Mouse (Mus musculus) cerebellum, adult 8-10 months (tissue): ENCODE results near the gene Hoga1.
A peak's percentile ranks its signal among the peaks of the same experiment; 100 is the strongest.
"Not testable (repeated sequence)": the region's sequence is repeated elsewhere in the genome, so short reads cannot be mapped to it uniquely, and the experiment has no call there.

Experiments used
- DNase-seq: peaks from one replicate; pipeline ENCODE4 v3.0.0; 2022

The Hoga1 gene

DNA sequence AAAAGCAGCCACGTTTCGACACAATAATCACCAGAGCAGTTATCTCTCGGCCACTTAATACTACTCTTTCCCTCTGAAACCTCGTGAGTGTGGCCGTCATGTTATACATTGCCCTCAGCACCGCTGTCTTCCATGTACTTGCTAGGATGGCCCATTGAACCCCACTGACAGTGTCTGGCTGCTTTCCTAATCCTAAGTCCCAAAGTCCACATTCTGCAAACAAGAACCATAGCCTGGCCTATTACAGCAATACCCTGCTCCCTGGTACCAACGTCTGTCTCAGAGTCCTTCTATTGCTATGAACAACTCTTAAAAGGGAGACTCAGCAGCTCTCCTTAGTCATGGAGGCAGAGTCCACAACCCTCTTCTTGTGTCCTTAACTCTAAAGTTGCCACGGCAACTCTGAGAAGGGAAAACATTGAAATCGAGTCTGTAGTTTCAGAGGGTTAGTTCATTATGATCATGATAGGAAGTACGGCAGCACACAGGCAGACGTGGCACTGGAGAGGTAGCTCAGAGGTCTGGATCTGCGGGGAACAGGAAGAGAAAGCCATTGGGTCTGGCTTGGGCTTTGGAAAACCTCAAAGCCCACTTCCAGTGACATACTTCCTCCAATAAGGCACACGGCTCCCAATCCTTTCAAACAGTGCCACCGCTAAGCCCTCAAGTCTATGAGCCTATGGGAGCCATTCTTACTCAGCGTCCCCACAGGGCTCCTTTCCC is 26.6 kb downstream of the Hoga1 start:
- DNase-seq, result no peak

DNA sequence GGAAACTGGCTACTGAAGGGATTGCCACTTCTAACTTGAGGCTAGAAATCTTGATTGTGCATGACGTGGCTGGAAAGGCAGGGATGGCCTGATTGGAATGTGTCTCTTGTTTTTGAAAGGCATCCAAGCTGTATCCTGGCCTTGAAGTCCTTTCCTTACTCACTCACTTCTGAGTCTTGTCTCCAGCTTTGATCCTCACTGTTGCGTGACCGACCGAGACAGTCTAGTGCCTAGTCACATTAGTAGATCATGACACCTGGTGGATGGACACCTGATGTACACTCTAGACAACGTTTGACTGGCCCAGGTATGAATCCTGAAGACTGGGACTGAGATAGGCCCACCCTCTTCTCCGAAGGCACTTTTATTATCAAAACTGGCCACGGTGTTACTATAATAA is 27.4 kb downstream of the Hoga1 start:
- no peak for DNase-seq

DNA sequence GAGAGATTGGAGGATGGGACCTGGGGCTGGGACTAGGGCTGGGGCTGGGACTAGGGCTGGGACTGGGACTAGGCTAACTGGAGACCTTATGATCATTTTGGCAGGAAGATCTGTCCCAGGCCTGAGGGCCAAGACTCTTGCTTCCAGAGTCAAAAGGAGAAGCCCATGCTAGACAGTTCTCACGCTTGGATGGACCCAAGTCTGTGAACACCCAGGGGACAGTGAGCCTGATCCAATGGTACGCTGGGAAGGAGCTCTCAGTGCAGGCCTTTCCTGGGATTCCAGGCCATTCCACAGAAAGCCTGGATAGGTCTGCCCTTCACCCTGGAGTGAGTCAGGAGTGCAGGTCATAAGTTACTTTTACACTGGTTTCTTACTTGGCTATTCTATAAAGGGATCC is 29.6 kb downstream of the Hoga1 start:
- no peak for DNase-seq

DNA sequence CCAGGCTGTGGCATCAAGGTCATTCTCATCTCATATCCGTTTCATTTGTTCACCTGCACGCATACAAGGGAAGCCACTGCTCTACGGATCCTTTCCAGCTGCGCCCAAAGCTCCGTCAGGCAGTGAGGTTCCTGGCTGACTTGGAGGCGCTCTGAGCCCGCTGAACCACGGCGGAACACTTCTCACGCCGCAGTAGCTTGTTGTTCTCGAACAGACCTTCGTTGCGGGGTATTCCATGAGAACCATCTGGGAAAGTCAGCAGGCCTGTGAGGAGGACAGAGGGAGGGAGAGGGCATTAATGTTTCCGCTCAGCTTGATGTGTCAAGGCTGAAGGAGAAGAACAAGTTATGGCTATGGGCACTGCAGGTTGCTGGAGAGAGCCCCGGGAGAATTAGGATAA is 30.6 kb downstream of the Hoga1 start:
- DNase-seq, result no peak

DNA sequence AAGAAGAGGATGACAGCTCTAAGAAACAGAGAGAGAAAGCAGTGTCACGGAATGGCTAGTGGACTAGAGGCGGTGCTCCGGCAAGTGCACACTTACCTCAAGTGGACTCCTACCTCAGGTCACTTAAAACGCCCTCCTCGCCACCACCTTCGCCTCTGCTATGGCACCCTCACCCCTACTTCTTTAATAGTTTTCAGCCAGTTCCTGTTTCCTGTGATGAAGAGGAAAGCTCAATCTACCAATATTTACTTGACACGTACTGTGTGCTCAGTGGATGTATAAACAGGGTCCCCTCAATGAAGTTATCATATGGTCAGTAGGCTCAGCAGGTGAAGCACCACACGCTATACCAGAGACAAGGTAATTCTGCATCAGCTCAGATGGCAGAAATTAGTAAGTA is 33.2 kb downstream of the Hoga1 start:
- no peak for DNase-seq

DNA sequence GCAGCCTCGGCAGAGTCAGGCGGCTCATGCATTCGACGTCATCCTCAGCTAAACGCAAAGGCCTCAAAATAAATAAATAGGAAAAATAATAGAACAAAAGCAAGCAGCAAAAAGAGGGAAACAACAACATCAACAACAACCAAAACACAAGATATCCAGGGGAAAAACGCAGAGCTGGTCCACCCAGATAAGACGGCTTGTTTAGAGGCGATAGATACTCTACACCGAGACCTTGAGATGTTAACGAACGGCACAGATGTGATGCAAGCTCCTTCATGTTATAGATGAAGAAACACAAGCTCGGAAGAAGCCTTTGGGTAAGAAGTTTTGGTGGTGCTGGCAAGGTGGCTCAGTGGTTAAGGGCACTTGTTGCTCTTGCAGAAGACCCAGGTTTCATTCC is 33.6 kb downstream of the Hoga1 start:
- no peak for DNase-seq

DNA sequence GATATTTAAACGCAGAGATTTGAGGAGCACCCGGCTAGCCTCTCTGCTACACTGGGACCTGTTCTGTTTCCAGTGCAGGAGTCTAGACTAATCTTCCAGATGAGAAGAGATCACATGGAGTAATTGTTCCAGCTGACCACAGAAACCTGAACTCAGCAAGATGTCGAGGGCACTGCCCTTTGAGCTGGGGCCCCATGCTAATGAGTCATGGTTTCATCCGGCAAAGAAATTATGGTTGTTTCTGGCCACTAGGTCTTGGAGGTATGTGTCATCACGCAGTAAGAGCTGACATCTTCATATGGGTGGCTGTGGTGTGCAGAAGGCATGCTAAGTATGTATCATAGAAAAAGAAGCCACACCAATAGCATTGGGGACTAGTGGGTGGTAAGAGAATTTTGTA is 34.5 kb downstream of the Hoga1 start:
- no peak for DNase-seq

DNA sequence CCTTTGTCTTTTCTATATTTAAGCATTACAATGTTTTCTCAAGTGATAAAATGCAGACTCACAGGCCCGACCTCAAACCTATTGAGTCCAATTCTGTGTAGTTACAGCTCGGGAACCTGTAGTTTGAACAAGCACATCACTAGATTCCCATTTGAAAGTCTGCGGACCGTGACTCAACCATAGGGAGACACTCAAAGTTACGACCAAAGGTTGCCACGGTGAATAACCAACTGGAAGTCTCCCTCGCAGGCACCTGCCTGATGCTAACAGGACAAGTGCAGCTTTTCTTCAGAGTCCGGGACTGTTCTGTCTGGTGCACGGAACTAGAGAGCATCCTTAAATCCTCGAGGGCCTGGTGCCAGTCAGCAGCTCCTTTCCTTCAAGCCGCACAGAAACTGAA is 35.1 kb downstream of the Hoga1 start:
- DNase-seq, result no peak

DNA sequence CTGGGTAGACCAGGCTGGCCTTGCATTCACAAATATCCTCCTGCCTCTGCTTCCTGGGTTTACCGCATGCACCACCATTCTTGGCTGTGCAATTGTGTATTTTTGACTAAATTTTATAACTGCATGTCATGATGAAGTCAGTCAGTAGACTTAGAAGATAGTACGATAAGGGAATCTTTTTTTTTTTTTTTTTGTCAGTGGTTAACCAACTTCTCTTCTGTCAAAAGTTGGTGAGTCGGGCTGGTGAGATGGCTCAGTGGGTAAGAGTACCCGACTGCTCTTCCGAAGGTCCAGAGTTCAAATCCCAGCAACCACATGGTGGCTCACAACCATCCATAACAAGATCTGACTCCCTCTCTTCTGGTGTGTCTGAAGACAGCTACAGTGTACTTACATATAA is 36.2 kb downstream of the Hoga1 start:
- DNase-seq, result not testable (repeated sequence)

DNA sequence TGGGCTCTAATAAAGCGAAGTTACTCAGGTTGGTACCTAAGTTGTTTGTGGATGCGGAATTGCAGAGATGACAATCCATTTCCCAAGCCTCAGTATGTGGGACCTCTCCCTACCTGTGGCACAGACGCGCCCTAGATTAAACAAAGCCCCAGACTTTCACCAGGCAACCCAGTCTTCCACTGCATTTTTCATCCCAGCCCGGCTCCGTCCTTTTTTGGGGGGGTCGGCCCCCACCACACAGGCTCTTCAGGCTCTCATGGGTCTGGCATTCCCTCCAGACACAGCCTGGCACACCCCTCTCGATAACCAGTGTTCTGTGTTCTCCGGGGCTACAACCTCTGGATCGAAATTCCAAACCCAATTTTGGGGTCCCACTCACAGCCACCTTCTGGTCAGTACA is 40.3 kb downstream of the Hoga1 start:
- no peak for DNase-seq

DNA sequence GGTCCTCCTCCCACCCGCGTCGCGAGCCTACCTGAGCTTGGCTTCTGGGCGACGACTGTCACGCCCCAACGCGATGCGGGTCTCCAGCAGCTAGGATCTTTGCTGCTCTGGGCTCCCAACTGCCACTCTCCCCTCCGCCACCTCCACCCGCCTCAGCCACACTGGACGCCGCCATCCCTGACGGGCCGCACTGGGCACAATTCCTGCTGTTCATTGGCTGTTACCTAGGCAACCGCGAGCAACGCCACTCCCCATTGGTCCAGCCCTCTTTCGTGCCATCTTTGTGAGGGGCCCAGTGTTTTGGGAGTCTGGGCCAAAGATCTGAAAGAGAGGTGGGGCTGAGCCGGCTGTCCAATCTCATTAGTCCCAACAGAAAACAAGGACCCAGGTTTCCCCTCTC is 40.8 kb downstream of the Hoga1 start, which contains the start of gene Morn4:
Gene Morn4, minus strand, starts transcription at position 192 of the 400 bp plus-strand sequence.
- peak; percentile 90 for DNase-seq

DNA sequence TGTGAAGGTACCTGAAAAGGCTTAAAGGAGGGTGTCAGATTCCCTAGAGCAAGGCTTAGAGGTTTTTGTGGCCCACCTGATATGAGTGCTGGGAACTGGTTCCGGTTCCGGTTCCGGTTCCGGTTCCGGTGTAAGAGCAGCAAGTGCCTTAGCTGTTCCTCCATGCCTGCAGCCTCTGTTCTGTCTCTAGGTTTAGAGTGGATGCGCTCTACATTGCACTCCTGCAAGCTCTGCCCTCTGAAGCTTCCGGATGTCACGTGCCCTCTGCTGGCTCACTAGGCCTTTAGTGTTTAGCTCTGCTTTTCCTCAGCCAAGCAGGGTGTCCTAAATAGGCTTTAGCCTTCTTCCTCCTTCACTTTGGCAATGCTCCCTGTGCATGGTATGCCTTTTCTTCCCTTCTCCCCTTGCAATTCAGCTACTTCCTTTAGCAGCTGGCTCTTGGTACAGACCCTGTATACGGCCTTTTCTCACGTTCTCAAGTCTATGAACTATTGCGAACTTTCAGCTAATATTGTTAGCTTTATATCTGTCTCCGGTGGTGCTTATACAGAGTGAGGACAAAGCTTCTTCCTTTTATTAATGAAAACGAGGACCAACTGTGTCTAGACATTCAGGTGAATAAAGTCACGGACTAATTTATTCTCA is 43.8 kb downstream of the Hoga1 start:
- peak; percentile 46 for DNase-seq

DNA sequence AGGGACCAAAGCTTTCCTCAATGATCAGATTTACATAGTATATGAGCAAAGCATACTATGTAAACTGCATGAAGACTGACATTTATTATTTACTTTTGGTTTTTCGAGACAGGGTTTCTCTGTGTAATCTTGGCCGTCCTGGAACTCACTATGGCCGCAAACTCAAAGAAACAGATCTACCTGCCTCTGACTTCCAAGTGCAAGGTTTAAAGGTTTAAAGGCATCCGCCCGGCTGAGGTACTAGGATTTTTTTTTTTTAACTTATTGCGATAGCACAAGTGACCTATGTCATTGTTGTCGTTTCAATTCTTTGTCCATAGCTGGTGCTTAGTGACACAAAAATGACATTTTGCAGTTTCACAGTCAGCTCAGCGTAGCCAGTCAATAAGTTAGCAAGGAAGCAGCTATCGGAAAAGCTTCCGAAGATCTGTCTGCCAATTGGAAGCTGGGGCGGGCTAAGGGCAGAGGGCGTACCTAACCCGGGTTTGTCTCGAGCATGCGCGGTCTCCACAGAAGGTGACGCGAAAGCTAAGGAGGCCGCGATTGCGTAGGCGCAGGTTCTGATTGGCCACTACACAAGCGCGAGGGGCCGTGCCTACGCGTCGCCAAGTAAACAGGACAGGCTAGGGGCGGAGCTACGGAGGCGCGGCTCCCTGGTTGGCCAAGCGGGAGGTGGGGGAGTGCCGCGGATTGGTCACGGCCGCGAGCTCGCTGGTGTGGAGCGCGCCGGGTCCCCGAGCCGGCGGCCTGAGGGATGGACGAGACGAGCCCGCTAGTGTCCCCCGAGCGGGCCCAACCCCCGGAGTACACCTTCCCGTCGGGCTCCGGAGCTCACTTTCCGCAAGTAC is 44.6 kb downstream of the Hoga1 start, which contains the start of gene Pi4k2a:
Gene Pi4k2a, plus strand, starts transcription at position 723 of the 848 bp plus-strand sequence.
- DNase-seq, result peak; percentile 97

DNA sequence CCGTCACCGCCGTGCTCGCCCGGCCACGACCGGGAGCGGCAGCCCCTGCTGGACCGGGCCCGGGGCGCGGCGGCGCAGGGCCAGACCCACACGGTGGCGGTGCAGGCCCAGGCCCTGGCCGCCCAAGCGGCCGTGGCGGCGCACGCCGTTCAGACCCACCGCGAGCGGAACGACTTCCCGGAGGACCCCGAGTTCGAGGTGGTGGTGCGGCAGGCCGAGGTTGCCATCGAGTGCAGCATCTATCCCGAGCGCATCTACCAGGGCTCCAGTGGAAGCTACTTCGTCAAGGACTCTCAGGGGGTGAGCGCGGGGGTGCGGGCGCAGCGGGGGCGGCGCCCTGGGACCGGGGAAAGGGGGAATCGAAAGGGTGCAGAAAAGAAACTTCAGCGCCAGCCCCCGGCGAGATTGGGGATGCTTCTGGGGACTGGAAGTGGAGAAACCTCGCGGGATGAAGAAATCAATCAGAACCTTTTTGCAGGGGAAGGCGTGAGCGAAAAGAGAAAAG is 45.3 kb downstream of the Hoga1 start:
- no peak for DNase-seq

DNA sequence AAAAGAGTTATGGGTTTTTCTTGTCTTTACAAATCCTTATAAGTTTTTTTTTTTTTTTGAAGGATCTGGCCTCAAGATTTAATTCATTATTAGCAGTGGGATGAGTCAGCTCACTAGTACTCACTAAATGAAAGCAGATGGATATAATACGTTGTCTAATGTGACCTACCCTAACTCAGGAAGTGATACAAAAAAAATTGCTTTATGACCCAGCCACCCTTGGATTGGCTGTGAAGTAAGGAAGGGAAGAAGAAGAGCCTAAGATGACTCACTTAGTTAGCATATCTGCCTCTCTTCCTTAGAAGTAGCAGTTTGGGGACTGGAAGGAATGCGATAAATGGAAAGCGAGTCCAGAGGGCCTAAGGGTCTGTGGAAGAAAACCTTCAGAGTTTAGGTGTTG is 54.0 kb downstream of the Hoga1 start:
- no peak for DNase-seq

DNA sequence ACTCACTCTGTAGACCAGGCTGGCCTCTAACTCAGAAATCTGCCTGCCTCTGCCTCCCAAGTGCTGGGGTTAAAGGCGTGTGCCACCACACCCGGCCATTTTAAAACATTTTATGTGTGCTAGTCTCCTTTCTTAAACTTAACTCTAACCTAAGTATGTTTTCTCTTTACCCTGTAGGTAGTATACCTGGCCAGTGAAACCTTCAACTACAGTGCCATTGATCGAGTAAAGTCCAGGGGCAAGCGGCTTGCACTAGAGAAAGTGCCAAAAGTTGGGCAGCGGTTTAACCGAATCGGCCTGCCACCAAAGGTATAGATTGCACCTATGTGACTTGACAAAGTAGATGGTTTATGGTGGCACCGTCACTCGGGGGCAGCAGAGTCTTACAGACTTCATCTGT is 59.3 kb downstream of the Hoga1 start:
- DNase-seq, result no peak

DNA sequence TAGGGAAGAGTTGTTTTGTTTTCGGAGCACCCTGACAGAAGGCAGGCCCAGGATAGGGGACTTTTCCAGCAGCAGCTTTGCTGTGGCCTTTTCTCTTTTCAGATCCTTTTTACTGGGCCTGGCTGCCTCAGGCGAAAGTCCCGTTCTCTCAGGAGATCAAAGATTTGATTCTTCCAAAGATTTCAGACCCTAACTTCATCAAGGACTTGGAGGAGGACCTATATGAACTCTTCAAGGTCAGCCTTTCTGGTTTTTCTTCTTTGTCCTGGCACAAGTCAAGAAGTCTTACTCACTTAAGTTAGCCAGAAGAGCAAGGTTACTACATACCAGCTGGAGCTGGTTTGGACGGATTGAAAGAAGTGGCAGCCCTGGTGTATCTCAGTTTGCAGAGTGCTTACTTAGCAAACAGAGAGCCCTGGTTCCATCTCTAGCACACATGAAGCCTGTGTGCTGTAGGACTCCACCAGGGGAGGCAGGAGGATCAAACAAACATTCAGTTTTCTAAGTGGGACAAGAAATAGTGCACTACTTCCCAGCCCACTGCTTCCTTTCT is 70.4 kb downstream of the Hoga1 start:
- DNase-seq, result no peak

DNA sequence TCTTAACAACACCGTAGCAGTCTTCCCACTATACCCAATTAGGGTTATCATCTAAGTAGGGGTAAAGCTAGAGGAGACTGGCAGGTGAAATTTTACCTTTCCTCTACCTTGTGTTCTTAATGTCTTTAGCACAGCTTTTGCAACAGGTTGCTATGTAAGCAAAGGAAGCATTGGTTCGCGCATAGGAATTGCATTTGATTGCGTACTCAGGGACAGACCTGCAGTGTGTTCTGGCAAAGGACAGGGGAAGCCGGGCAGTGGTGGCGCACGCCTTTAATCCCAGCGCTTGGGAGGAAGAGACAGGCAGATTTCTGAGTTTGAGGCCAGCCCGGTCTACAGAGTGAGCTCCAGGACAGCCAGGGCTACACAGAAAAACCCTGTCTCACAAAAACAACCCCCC is 72.7 kb downstream of the Hoga1 start:
- DNase-seq, result no peak

DNA sequence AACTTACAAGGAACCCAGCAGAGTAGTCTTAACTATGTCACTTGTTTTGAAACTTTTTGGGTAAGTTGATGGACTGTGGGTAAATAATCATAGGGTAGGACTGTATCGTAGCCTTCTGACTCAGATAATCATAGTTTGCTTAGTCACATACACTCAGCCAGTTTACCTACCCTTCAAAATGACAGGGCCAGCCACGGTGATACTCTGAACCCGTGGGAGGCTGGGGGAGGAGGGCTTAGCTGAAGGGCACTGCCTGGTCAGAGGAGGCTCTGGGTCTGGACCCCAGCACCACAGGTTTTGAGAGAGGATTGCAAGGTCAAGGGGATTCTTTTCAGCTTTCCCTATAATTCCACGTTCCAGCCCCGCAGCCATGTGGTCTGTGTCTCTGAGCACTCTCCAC is 73.2 kb downstream of the Hoga1 start:
- no peak for DNase-seq

DNA sequence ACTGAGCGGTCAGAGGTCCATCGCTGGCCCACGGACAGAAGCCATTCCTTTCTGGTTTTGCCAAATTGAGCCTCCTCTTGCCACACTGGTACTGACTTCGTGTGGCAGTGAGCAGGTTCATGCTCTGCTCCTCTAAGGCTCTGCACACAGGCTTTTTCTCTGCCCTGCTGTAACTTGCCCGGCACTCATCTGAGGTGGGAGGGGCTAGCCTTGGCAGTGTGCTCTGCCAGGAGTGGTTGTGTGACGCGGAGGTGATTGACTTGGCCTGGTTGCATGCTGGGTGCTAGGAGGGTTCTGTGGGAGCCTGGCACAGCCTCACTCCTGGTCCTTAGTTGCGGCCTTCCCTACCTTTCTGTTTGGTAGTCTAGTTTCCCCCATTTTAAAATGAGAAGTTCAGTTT is 75.0 kb downstream of the Hoga1 start:
- no peak for DNase-seq
